Mouse (Mus musculus): ENCODE data around the gene Nifk. TPM values are rescaled to one million over a fixed set of nuclear protein-coding genes. Genes with fewer than 3 reads are reported as not detected.

Gene Nifk
- total RNA-seq (2017), result 124 and 153 TPM in 2 replicates

- ATAC-seq (replicated peaks in 1 of 2; ENCODE audit: insufficient read depth in 1 of 2, low FRiP score in 2 of 2, low TSS enrichment in 1 of 2, low read depth in 1 of 2, poor library complexity in 2 of 2, severe bottlenecking in 2 of 2), result peak; percentile 95 to 97
These were observed at the start of gene Nifk for GRCm38 (mm10) chr1:118321661-118322201. TSS of gene Nifk (plus strand) at chr1:118321839.

- ATAC-seq (replicated peaks in 1 of 2; ENCODE audit: insufficient read depth in 1 of 2, low FRiP score in 2 of 2, low TSS enrichment in 1 of 2, low read depth in 1 of 2, poor library complexity in 2 of 2, severe bottlenecking in 2 of 2), result 0 out of 4 replicates have a peak, but pooled peaks of 1 of the 2 experiments have one; percentile 36
These were observed 46.5 kb upstream of the Nifk start for GRCm38 (mm10) chr1:118275139-118275538.

GRCm38 (mm10) chr1:118292291-118292690 is 29.3 kb upstream of the Nifk start:
- ATAC-seq (replicated peaks in 1 of 2; ENCODE audit: insufficient read depth in 1 of 2, low FRiP score in 2 of 2, low TSS enrichment in 1 of 2, low read depth in 1 of 2, poor library complexity in 2 of 2, severe bottlenecking in 2 of 2), result no peak

- no peak for ATAC-seq (replicated peaks in 1 of 2; ENCODE audit: insufficient read depth in 1 of 2, low FRiP score in 2 of 2, low TSS enrichment in 1 of 2, low read depth in 1 of 2, poor library complexity in 2 of 2, severe bottlenecking in 2 of 2)
These were observed 27.4 kb upstream of the Nifk start for GRCm38 (mm10) chr1:118294192-118294591.

GRCm38 (mm10) chr1:118294826-118295225 is 26.8 kb upstream of the Nifk start:
- ATAC-seq (replicated peaks in 1 of 2; ENCODE audit: insufficient read depth in 1 of 2, low FRiP score in 2 of 2, low TSS enrichment in 1 of 2, low read depth in 1 of 2, poor library complexity in 2 of 2, severe bottlenecking in 2 of 2), result no peak

- ATAC-seq (replicated peaks in 1 of 2; ENCODE audit: insufficient read depth in 1 of 2, low FRiP score in 2 of 2, low TSS enrichment in 1 of 2, low read depth in 1 of 2, poor library complexity in 2 of 2, severe bottlenecking in 2 of 2), result no peak
These were observed 25.0 kb upstream of the Nifk start for GRCm38 (mm10) chr1:118296673-118297072.

- no peak for ATAC-seq (replicated peaks in 1 of 2; ENCODE audit: insufficient read depth in 1 of 2, low FRiP score in 2 of 2, low TSS enrichment in 1 of 2, low read depth in 1 of 2, poor library complexity in 2 of 2, severe bottlenecking in 2 of 2)
These were observed 23.9 kb upstream of the Nifk start for GRCm38 (mm10) chr1:118297719-118298118.

- peak; percentile 89 to 91 for ATAC-seq (replicated peaks in 1 of 2; ENCODE audit: insufficient read depth in 1 of 2, low FRiP score in 2 of 2, low TSS enrichment in 1 of 2, low read depth in 1 of 2, poor library complexity in 2 of 2, severe bottlenecking in 2 of 2)
These were observed 10.6 kb upstream of the Nifk start for GRCm38 (mm10) chr1:118310780-118311621.

- ATAC-seq (replicated peaks in 1 of 2; ENCODE audit: insufficient read depth in 1 of 2, low FRiP score in 2 of 2, low TSS enrichment in 1 of 2, low read depth in 1 of 2, poor library complexity in 2 of 2, severe bottlenecking in 2 of 2), result no peak
These were observed 9.9 kb upstream of the Nifk start, which contains the start of gene Tsn for GRCm38 (mm10) chr1:118311622-118312326. TSS of gene Tsn (minus strand) at chr1:118311739.

- ATAC-seq (replicated peaks in 1 of 2; ENCODE audit: insufficient read depth in 1 of 2, low FRiP score in 2 of 2, low TSS enrichment in 1 of 2, low read depth in 1 of 2, poor library complexity in 2 of 2, severe bottlenecking in 2 of 2), result no peak
These were observed 943 bp upstream of the Nifk start for GRCm38 (mm10) chr1:118320696-118321095.

- ATAC-seq (replicated peaks in 1 of 2; ENCODE audit: insufficient read depth in 1 of 2, low FRiP score in 2 of 2, low TSS enrichment in 1 of 2, low read depth in 1 of 2, poor library complexity in 2 of 2, severe bottlenecking in 2 of 2), result peak in 1 of 2 experiments; percentile 29; a peak in 1 of 4 replicates
These were observed 13.4 kb downstream of the Nifk start for GRCm38 (mm10) chr1:118334749-118335713.

GRCm38 (mm10) chr1:118335847-118336246 is 14.2 kb downstream of the Nifk start:
- ATAC-seq (replicated peaks in 1 of 2; ENCODE audit: insufficient read depth in 1 of 2, low FRiP score in 2 of 2, low TSS enrichment in 1 of 2, low read depth in 1 of 2, poor library complexity in 2 of 2, severe bottlenecking in 2 of 2), result no peak

GRCm38 (mm10) chr1:118337921-118338320 is 16.3 kb downstream of the Nifk start:
- ATAC-seq (replicated peaks in 1 of 2; ENCODE audit: insufficient read depth in 1 of 2, low FRiP score in 2 of 2, low TSS enrichment in 1 of 2, low read depth in 1 of 2, poor library complexity in 2 of 2, severe bottlenecking in 2 of 2), result no peak

- no peak for ATAC-seq (replicated peaks in 1 of 2; ENCODE audit: insufficient read depth in 1 of 2, low FRiP score in 2 of 2, low TSS enrichment in 1 of 2, low read depth in 1 of 2, poor library complexity in 2 of 2, severe bottlenecking in 2 of 2)
These were observed 22.2 kb downstream of the Nifk start for GRCm38 (mm10) chr1:118343649-118344435.

- ATAC-seq (replicated peaks in 1 of 2; ENCODE audit: insufficient read depth in 1 of 2, low FRiP score in 2 of 2, low TSS enrichment in 1 of 2, low read depth in 1 of 2, poor library complexity in 2 of 2, severe bottlenecking in 2 of 2), result no peak
These were observed 28.3 kb downstream of the Nifk start for GRCm38 (mm10) chr1:118349922-118350321.

GRCm38 (mm10) chr1:118359071-118359761 is 37.6 kb downstream of the Nifk start:
- no peak for ATAC-seq (replicated peaks in 1 of 2; ENCODE audit: insufficient read depth in 1 of 2, low FRiP score in 2 of 2, low TSS enrichment in 1 of 2, low read depth in 1 of 2, poor library complexity in 2 of 2, severe bottlenecking in 2 of 2)

All from hematopoietic stem cell, adult 5-6 weeks (primary cell).